Mouse (Mus musculus): ENCODE measurements around the gene Accsl. TPM values are rescaled to one million over a fixed set of nuclear protein-coding genes. Genes with fewer than 3 reads are reported as not detected.

Accsl gene
- polyA plus RNA-seq, 1 experiment, result 0.77 TPM

DNA sequence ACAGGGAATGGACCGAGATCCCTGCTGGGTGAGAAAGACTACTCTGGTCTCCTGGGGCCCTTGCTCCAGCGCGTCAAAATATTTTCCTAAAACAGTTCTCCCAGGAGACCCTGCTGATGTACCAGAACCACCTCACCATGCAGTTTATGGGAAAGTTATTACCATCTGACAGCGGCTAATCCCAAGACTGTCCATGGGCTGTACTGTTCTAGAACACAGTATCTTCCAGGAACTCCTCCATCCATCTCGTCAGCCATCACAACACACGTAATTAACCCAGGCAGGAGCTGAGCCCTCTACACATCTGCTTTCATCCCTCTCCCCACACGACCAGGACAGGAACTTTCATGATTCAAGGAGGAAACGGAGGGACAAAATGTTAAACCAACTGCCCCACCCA is 11.5 kb upstream of the Accsl start:
- Histone ChIP-seq H3K4me1 (ENCODE audit: control insufficient read depth, insufficient read depth, low read length) (no peaks in the 10 kb centered on the region; the same call in 1 of the 2 replicates), H3K4me3 (ENCODE audit: insufficient read depth, low read length) (no peak overlapping the region), H3K27ac (ENCODE audit: insufficient read depth, low read length) (no peak overlapping the region)
- no peak for TF ChIP-seq CTCF (IDR thresholded peaks at IDR 0.05; ENCODE audit: extremely low read depth, insufficient read depth, low read length)
- TF ChIP-seq POLR2A (IDR thresholded peaks at IDR 0.05; ENCODE audit: extremely low read depth, insufficient read depth, low read length), result no peak

GRCm38 (mm10) chr2:93877005-93877404 is 8.0 kb upstream of the Accsl start:
- Histone ChIP-seq H3K4me3 (ENCODE audit: insufficient read depth, low read length) (no peak overlapping the region), H3K27ac (ENCODE audit: insufficient read depth, low read length) (no peak overlapping the region), H3K4me1 (ENCODE audit: control insufficient read depth, insufficient read depth, low read length) (no peaks in the 10 kb centered on the region; the same call in 1 of the 2 replicates)
- no peak for TF ChIP-seq POLR2A (IDR thresholded peaks at IDR 0.05; ENCODE audit: extremely low read depth, insufficient read depth, low read length)
- no peak for TF ChIP-seq CTCF (IDR thresholded peaks at IDR 0.05; ENCODE audit: extremely low read depth, insufficient read depth, low read length)

DNA sequence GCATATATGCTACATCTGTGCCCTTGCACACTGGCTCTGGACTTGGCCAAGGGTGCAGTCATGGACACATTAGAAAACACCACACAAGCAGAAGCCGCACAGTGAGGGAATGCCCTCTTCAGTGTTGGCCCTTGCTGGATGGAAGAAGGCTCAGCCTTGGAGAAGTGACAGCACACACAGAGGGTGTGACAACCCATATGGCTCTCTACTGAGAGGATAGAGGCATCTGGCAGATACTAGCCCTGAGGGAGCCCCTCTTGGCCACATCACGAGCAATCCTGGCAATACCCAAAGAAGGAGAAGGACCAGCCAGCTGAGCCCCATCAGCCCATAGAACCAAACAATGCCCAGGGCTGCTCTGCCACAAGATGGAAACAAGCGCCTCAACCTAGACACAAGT is 5.6 kb upstream of the Accsl start:
- Histone ChIP-seq H3K27ac (ENCODE audit: insufficient read depth, low read length) (no peak overlapping the region), H3K4me1 (ENCODE audit: control insufficient read depth, insufficient read depth, low read length) (no peaks in the 10 kb centered on the region; the same call in 1 of the 2 replicates), H3K4me3 (ENCODE audit: insufficient read depth, low read length) (no peak overlapping the region)
- TF ChIP-seq CTCF (IDR thresholded peaks at IDR 0.05; ENCODE audit: extremely low read depth, insufficient read depth, low read length) (no peak), POLR2A (IDR thresholded peaks at IDR 0.05; ENCODE audit: extremely low read depth, insufficient read depth, low read length) (no peak)

- Histone ChIP-seq H3K4me1 (ENCODE audit: control insufficient read depth, insufficient read depth, low read length) (no peaks in the 10 kb centered on the region; the same call in 1 of the 2 replicates), H3K27ac (ENCODE audit: insufficient read depth, low read length) (no peak overlapping the region), H3K4me3 (ENCODE audit: insufficient read depth, low read length) (no peak overlapping the region)
- TF ChIP-seq POLR2A (IDR thresholded peaks at IDR 0.05; ENCODE audit: extremely low read depth, insufficient read depth, low read length), result no peak
- no peak for TF ChIP-seq CTCF (IDR thresholded peaks at IDR 0.05; ENCODE audit: extremely low read depth, insufficient read depth, low read length)
These were observed 5.2 kb upstream of the Accsl start for GRCm38 (mm10) chr2:93874227-93874514.

DNA sequence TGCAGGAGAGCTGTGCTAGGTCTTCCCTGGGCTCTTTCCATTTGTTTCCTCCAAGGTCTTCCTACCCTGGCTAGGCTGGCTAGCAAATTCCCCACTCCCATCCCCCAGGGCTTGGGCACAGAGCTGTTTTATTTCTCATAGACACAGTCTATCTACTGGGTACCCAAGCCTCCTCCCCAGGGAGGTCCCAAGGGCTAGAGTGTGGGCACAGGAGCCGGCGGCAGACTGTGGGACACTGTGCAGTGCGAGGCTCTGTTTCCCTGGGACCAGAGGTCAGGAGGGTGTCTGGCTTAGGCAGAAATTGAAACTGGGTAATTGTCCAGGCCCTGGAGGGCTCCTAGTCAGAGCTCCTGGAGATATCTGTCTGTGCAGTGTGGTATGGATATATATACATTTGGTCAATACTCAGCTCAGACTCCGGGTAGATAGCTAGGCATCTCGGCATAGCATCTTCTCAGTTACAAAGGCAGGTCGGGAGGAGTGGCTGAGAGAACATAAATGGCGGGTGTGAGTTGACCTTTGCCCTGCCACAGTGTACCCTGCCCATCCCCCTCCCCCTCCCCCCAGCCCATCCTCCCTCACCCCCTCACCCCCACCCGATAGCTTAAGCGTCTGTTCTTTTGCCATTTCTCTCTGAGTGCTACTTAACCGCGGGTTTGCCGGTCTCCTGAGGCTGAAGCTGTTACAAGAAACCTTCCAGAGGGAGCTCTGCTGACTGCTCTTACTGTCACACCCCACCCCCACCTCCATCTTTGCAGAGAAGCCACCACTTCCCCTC is 4.7 kb upstream of the Accsl start:
- H3K4me3 ChIP-seq (ENCODE audit: insufficient read depth, low read length), result no peak overlapping the region
- no peak overlapping the region for H3K27ac ChIP-seq (ENCODE audit: insufficient read depth, low read length)
- no peaks in the 10 kb centered on the region; the same call in 1 of the 2 replicates for H3K4me1 ChIP-seq (ENCODE audit: control insufficient read depth, insufficient read depth, low read length)
- no peak for TF ChIP-seq CTCF (IDR thresholded peaks at IDR 0.05; ENCODE audit: extremely low read depth, insufficient read depth, low read length)
- no peak for TF ChIP-seq POLR2A (IDR thresholded peaks at IDR 0.05; ENCODE audit: extremely low read depth, insufficient read depth, low read length)

DNA sequence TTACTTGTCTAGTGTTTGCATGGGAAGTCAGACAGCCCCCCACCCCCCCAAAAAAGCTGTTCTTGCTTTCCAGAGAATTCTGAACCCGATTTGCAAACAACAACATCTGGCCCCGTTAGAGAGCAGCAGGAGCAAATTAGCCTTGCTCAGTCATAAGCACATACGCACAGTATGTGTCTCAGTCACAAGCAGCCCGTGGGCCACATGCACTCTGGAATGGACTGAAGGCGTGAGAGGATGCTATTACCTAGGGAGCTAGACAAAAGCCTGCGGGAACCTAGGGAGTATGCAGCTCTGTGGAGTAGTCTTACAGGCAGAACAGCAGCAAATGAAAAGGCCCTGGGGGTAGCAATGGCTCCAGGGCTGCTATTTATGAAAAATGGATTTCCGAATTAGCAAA is 3.3 kb upstream of the Accsl start:
- no peak overlapping the region for H3K4me3 ChIP-seq (ENCODE audit: insufficient read depth, low read length)
- no peaks in the 10 kb centered on the region; the same call in 1 of the 2 replicates for H3K4me1 ChIP-seq (ENCODE audit: control insufficient read depth, insufficient read depth, low read length)
- H3K27ac ChIP-seq (ENCODE audit: insufficient read depth, low read length), result no peak overlapping the region
- TF ChIP-seq POLR2A (IDR thresholded peaks at IDR 0.05; ENCODE audit: extremely low read depth, insufficient read depth, low read length) (no peak), CTCF (IDR thresholded peaks at IDR 0.05; ENCODE audit: extremely low read depth, insufficient read depth, low read length) (no peak)

GRCm38 (mm10) chr2:93871411-93871925 is 2.5 kb upstream of the Accsl start:
- H3K4me1 ChIP-seq (ENCODE audit: control insufficient read depth, insufficient read depth, low read length), result no peaks in the 10 kb centered on the region
- H3K27ac ChIP-seq (ENCODE audit: insufficient read depth, low read length), result no peak overlapping the region
- TF ChIP-seq CTCF (IDR thresholded peaks at IDR 0.05; ENCODE audit: extremely low read depth, insufficient read depth, low read length) (no peak), POLR2A (IDR thresholded peaks at IDR 0.05; ENCODE audit: extremely low read depth, insufficient read depth, low read length) (no peak)
- no peak overlapping the region for H3K4me3 ChIP-seq (ENCODE audit: insufficient read depth, low read length)

GRCm38 (mm10) chr2:93870842-93871241 is 1.9 kb upstream of the Accsl start:
- Histone ChIP-seq H3K4me3 (ENCODE audit: insufficient read depth, low read length) (no peak overlapping the region), H3K27ac (ENCODE audit: insufficient read depth, low read length) (no peak overlapping the region), H3K4me1 (ENCODE audit: control insufficient read depth, insufficient read depth, low read length) (no peaks in the 10 kb centered on the region)
- TF ChIP-seq POLR2A (IDR thresholded peaks at IDR 0.05; ENCODE audit: extremely low read depth, insufficient read depth, low read length), result no peak
- peak; percentile 64 for TF ChIP-seq CTCF (IDR thresholded peaks at IDR 0.05; ENCODE audit: extremely low read depth, insufficient read depth, low read length)

DNA sequence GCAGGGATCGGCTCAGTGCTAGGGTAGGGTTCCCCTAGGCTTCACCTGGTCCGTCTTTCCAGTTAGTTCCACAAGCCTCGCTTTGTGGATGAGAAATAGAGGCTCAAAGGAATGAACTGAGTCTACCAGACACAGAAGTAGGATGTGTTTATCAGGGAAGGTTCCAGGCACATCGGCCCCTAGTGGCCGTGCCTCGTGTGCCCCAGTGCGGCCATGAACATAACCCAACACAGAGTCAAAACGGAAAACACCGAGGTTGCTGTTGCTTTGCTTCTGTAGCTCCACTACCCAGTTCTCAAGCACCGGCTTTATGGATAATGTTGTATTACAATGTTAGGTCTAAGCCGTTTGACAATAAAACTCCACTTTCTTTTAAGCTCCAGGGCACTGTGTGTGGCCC is 391 bp downstream of the Accsl start:
- no peak for TF ChIP-seq CTCF (IDR thresholded peaks at IDR 0.05; ENCODE audit: extremely low read depth, insufficient read depth, low read length)
- TF ChIP-seq POLR2A (IDR thresholded peaks at IDR 0.05; ENCODE audit: extremely low read depth, insufficient read depth, low read length), result no peak
- Histone ChIP-seq H3K4me1 (ENCODE audit: control insufficient read depth, insufficient read depth, low read length) (no peaks in the 10 kb centered on the region), H3K27ac (ENCODE audit: insufficient read depth, low read length) (no peak overlapping the region), H3K4me3 (ENCODE audit: insufficient read depth, low read length) (no peak overlapping the region)

GRCm38 (mm10) chr2:93863229-93863628 is 5.7 kb downstream of the Accsl start:
- H3K4me1 ChIP-seq (ENCODE audit: control insufficient read depth, insufficient read depth, low read length), result no peaks in the 10 kb centered on the region
- H3K27ac ChIP-seq (ENCODE audit: insufficient read depth, low read length), result no peak overlapping the region
- TF ChIP-seq POLR2A (IDR thresholded peaks at IDR 0.05; ENCODE audit: extremely low read depth, insufficient read depth, low read length), result no peak
- no peak for TF ChIP-seq CTCF (IDR thresholded peaks at IDR 0.05; ENCODE audit: extremely low read depth, insufficient read depth, low read length)
- H3K4me3 ChIP-seq (ENCODE audit: insufficient read depth, low read length), result no peak overlapping the region
